Mouse (Mus musculus): ENCODE data around the gene Fap. TPM values are rescaled to one million over a fixed set of nuclear protein-coding genes. Genes with fewer than 3 reads are reported as not detected.
A peak's percentile ranks its signal among the peaks of the same experiment; 100 is the strongest.

The Fap gene
- polyA plus RNA-seq, 1 experiment, result 38.9 TPM

DNA sequence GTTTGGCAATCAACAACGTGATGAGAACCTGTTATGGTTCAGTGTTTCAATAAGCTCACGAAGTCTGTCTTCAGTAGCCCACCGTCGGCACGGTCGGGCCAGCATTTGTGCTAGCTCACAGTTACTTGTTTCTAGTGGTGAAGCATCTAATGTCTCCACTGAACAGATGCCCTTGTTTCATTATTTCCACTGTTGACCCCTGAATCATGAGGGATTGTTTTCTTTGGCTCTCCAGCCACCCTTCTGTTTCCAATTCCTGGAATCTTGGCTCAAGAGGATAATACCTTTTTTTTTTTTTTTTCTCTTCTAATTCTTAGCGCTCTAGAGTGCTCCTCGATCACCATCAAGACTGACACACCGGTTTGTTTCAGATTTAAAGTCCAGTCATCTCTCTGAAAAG lies 104.3 kb downstream of the Fap start:
- Histone ChIP-seq H3K27ac (ENCODE audit: insufficient read depth, low read length) (peak overlapping the region; percentile 82), H3K4me1 (ENCODE audit: control insufficient read depth, insufficient read depth, low read length) (peaks cover 11% of the 10 kb centered on the region), H3K4me3 (ENCODE audit: insufficient read depth, low read length) (no peak overlapping the region)
- TF ChIP-seq CTCF (IDR thresholded peaks at IDR 0.05; ENCODE audit: borderline replicate concordance, insufficient read depth, low read length) (no peak), POLR2A (IDR thresholded peaks at IDR 0.05; ENCODE audit: low read depth, low read length) (no peak)

DNA sequence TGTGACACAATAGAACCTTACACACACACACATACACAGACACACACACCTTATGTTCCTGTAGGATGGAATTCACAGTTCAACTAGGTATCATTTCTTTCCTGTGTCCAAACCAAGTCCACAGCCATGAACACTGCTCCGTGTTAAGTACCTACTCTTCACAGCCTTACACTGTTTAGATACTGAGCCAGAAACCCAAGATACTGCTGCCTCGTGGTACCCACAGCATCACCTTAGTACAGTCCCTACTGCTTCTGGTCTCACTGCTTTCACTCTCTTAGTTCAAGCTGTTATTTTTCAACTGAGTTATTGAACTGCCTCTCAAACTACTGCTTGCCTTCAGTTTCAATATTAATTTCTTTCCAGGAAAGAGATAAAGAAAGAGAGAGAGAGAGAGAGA lies 110.6 kb downstream of the Fap start:
- H3K27ac ChIP-seq (ENCODE audit: insufficient read depth, low read length), result no peak overlapping the region
- TF ChIP-seq POLR2A (IDR thresholded peaks at IDR 0.05; ENCODE audit: low read depth, low read length), result no peak
- TF ChIP-seq CTCF (IDR thresholded peaks at IDR 0.05; ENCODE audit: borderline replicate concordance, insufficient read depth, low read length), result no peak

DNA sequence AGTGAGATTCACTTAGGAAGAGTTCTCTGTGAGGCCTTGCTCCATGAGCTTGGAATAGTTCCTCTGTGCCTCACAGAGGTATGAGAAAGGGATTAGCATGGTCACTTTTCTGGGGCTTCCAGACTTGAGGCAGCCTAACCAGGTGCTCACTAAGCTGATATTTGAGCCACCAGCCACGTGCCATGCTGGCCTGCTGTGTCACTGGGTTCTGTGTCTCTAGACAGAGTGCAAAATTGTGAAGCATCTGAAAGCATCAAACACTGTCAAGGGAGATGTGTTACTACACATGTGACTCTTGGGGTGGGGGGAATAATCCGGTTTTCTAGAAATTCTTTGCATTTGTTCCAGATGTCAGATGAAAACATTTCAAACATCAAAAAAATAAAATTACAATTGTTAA lies 111.7 kb downstream of the Fap start:
- Histone ChIP-seq H3K27ac (ENCODE audit: insufficient read depth, low read length) (no peak overlapping the region), H3K4me1 (ENCODE audit: control insufficient read depth, insufficient read depth, low read length) (no peaks in the 10 kb centered on the region), H3K4me3 (ENCODE audit: insufficient read depth, low read length) (no peak overlapping the region)
- no peak for TF ChIP-seq POLR2A (IDR thresholded peaks at IDR 0.05; ENCODE audit: low read depth, low read length)
- TF ChIP-seq CTCF (IDR thresholded peaks at IDR 0.05; ENCODE audit: borderline replicate concordance, insufficient read depth, low read length), result no peak

More for the DNA sequence above, 110.6 kb downstream of the Fap start:
- H3K4me3 ChIP-seq (ENCODE audit: insufficient read depth, low read length), result no peak overlapping the region
- no peaks in the 10 kb centered on the region for H3K4me1 ChIP-seq (ENCODE audit: control insufficient read depth, insufficient read depth, low read length)

DNA sequence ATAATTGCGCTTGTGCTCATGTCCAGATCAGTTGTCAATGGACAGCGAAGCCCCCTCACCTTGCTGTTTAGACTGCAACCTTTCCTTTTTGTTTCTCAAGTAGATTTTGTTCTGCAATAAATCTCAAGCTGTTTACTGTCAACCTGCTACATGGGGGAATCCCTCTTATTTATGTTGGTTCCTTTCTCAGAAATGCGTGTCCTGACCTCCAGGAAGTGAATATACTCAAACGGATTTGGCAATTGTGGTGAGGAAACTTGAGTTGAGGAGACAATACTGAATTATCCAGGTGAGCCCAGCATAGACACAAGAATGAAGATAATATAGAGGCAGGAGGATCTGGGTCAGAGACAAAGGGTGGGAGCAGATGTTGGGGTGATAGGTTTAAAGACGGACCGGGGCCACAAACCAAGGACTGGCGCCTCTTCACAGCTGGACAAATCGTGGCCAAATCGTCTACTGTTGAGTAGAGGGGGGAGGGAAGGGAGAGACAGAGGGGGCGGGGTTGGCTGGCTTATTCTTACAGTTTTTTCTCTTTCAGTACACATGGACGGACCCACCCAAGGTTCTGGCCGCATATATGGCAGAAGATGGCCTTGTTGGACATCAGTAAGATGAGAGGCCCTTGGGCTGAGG lies 112.9 kb downstream of the Fap start:
- no peaks in the 10 kb centered on the region for H3K4me1 ChIP-seq (ENCODE audit: control insufficient read depth, insufficient read depth, low read length)
- no peak overlapping the region for H3K27ac ChIP-seq (ENCODE audit: insufficient read depth, low read length)
- H3K4me3 ChIP-seq (ENCODE audit: insufficient read depth, low read length), result no peak overlapping the region
- TF ChIP-seq CTCF (IDR thresholded peaks at IDR 0.05; ENCODE audit: borderline replicate concordance, insufficient read depth, low read length) (no peak), POLR2A (IDR thresholded peaks at IDR 0.05; ENCODE audit: low read depth, low read length) (no peak)

DNA sequence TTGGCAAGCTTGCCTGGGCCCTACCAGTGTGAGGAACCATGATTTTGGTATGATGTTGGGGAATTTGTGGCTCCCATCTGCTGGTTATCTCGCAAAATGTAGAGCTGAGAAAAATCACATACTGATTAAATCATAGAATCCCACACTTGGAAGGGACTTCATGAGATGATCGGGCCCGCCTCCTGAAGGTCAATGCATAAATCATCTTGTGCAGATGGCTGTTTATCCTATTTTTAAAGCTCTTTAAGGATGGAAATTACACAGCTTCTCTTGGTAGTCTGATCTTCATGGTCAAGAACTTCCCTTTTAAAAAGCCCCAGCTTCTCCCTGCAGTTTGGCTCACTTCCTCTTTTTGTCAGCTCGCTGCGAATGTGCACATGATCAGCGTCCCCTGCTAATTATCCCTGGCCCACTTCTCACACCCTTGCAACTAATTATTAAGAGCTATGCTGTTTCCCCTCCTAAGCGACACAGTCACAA lies 113.6 kb downstream of the Fap start:
- no peak overlapping the region for H3K4me3 ChIP-seq (ENCODE audit: insufficient read depth, low read length)
- no peaks in the 10 kb centered on the region for H3K4me1 ChIP-seq (ENCODE audit: control insufficient read depth, insufficient read depth, low read length)
- no peak for TF ChIP-seq CTCF (IDR thresholded peaks at IDR 0.05; ENCODE audit: borderline replicate concordance, insufficient read depth, low read length)
- TF ChIP-seq POLR2A (IDR thresholded peaks at IDR 0.05; ENCODE audit: low read depth, low read length), result no peak
- no peak overlapping the region for H3K27ac ChIP-seq (ENCODE audit: insufficient read depth, low read length)

DNA sequence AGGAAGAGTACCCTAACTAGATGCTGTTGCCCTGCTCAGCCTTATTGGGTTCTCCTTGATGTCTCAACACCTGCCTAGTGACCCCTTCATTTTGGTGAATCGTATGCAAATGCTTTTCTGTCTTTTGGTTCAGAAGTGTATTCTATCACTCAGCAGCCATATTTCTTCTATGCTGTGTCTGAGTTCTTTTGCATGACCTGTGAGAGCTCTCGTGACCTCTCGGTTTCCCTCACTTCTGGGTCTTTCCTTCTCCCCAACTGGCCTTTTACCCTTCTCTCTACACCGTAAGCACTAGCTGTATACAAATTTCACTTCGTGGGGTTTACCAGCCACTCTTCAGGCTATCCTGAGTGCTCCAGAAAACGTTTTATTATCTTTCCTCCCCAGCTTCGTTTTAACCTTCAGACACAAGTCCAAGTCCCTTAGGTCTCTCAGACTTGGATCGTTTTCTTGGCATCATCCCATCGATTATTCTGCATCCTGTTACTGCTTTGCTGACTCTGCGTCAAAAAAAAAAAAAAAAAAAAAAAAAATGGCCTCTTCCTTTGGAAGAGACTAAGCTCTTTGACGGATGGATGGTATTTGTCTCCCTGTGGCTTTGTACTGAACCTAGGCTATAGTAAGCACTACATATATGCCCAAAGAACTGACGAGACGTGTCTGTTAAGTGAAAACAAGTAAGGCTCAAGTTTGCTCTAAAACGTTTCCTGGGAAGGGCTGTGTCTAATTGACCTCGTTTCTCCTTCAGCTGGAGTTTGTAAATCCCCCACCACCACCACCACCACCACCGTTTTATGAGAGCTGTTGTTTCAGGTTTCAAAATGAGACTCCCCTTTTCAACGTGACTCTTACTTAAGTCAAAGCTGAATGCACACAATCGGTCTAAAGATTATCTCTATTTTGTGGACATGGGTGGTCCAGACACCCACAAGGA lies 114.4 kb downstream of the Fap start:
- Histone ChIP-seq H3K27ac (ENCODE audit: insufficient read depth, low read length) (no peak overlapping the region), H3K4me3 (ENCODE audit: insufficient read depth, low read length) (no peak overlapping the region), H3K4me1 (ENCODE audit: control insufficient read depth, insufficient read depth, low read length) (no peaks in the 10 kb centered on the region)
- no peak for TF ChIP-seq POLR2A (IDR thresholded peaks at IDR 0.05; ENCODE audit: low read depth, low read length)
- TF ChIP-seq CTCF (IDR thresholded peaks at IDR 0.05; ENCODE audit: borderline replicate concordance, insufficient read depth, low read length), result no peak

DNA sequence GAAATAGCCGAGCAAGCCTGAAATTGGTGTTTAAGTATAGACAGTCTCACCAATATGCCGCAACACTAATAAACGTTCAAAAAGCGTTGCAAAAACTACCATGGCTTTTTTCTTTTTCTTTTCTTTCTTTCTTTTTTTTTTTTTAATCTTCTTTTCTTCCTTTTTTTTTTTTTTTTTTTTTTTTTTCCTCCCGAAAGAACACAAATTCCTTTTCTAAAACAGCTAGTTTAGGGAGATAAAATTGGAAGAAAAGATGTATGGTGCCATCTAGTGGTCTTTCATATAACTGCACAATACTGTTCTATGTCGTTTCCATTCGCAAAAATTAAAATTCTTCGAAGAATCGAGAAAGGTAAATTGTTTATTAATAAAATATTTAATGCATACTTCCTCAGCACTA lies 115.8 kb downstream of the Fap start:
- TF ChIP-seq CTCF (IDR thresholded peaks at IDR 0.05; ENCODE audit: borderline replicate concordance, insufficient read depth, low read length), result no peak
- TF ChIP-seq POLR2A (IDR thresholded peaks at IDR 0.05; ENCODE audit: low read depth, low read length), result no peak
- H3K4me1 ChIP-seq (ENCODE audit: control insufficient read depth, insufficient read depth, low read length), result no peaks in the 10 kb centered on the region
- H3K4me3 ChIP-seq (ENCODE audit: insufficient read depth, low read length), result no peak overlapping the region
- H3K27ac ChIP-seq (ENCODE audit: insufficient read depth, low read length), result no peak overlapping the region

DNA sequence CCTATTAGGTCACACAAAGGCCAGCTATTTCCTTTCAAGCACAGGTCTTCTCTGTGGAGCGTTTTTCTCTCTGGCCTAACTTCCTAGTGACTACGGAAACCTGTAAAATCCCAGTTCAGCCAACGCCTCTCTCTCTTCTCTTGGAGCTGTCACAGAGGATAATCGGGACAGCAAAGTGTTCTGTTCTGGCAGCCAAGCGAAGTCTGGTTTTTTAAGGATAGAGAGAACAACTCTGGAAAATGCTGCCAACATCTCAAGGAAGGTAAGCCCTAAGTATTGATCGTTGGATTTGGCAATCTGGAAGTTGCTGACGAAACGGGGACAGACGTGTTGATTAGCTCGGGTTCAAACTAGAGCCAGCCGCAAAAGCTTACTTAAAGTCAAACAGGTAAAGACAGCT lies 118.9 kb downstream of the Fap start:
- TF ChIP-seq CTCF (IDR thresholded peaks at IDR 0.05; ENCODE audit: borderline replicate concordance, insufficient read depth, low read length) (no peak), POLR2A (IDR thresholded peaks at IDR 0.05; ENCODE audit: low read depth, low read length) (no peak)
- Histone ChIP-seq H3K4me1 (ENCODE audit: control insufficient read depth, insufficient read depth, low read length) (no peaks in the 10 kb centered on the region), H3K4me3 (ENCODE audit: insufficient read depth, low read length) (no peak overlapping the region), H3K27ac (ENCODE audit: insufficient read depth, low read length) (no peak overlapping the region)

DNA sequence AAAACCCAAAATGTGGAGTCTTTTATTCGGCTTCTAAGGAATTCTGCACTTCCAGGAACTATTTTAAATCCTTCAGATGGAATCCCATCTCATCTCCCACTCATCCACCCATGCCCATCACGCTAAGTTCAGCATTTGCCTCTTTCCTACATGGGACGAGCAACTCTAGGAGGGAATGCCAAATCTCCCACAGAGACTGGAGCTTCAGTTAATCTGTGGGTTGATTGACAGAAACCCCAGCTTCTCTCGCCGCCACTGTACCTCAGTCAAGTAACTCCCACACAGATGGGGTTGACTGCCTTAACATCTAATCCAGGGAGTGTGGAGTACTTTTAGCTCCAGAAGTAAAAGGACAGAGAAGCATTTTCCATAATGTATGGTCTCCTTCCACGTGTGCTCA lies 119.8 kb downstream of the Fap start:
- TF ChIP-seq POLR2A (IDR thresholded peaks at IDR 0.05; ENCODE audit: low read depth, low read length) (no peak), CTCF (IDR thresholded peaks at IDR 0.05; ENCODE audit: borderline replicate concordance, insufficient read depth, low read length) (no peak)
- H3K4me3 ChIP-seq (ENCODE audit: insufficient read depth, low read length), result no peak overlapping the region

More for the DNA sequence above, 119.8 kb downstream of the Fap start:
- no peak overlapping the region for H3K27ac ChIP-seq (ENCODE audit: insufficient read depth, low read length)
- no peaks in the 10 kb centered on the region for H3K4me1 ChIP-seq (ENCODE audit: control insufficient read depth, insufficient read depth, low read length)

Other genes starting within 250 kb of the Fap start
- gene Dpp4, start 161.8 kb downstream of the Fap start, polyA plus RNA-seq (2011; ENCODE audit: insufficient read length, low read depth, missing spikeins), result 0.27 and 0.90 TPM in 2 replicates
- not detected in 2 replicates for gene Gcg, start 90.4 kb downstream of the Fap start, polyA plus RNA-seq (2011; ENCODE audit: insufficient read length, low read depth, missing spikeins)
- 9.2 and 10.8 TPM in 2 replicates for gene Ifih1, start 72.2 kb upstream of the Fap start, polyA plus RNA-seq (2011; ENCODE audit: insufficient read length, low read depth, missing spikeins)
- 4.4 and 7.7 TPM in 2 replicates for gene Gca, start 90.2 kb upstream of the Fap start, polyA plus RNA-seq (2011; ENCODE audit: insufficient read length, low read depth, missing spikeins)